Mouse (Mus musculus) spleen, adult 2 months (tissue): ENCODE results near the gene Fancd2. TPM values are rescaled to one million over a fixed set of nuclear protein-coding genes. Genes with fewer than 3 reads are reported as not detected.

ENCODE experiments used
- DNase-seq, 2 experiments: peaks; one replicate each; pipeline versions ENCODE4 v3.0.0 to v3.0.0-alpha.2; 2012 to 2021; ENCODE audit warnings: low spot score in 2 of 2, low read depth in 1 of 2
- H3K27ac ChIP-seq: fragments of 200-500 bp; 2 replicates; pipeline ENCODE4 v1.5.1; 2012; ENCODE audit warnings: low read length, inconsistent platforms; ENCODE audit not compliant: insufficient read depth
- H3K27me3 ChIP-seq: fragments of 200-500 bp; 2 replicates; pipeline ENCODE4 v1.6.1; 2012; ENCODE audit warnings: mild to moderate bottlenecking, moderate library complexity, low read length, inconsistent platforms; ENCODE audit not compliant: control insufficient read depth, insufficient read depth
- H3K36me3 ChIP-seq: fragments of 200-500 bp; 2 replicates; pipeline ENCODE4 v1.6.1; 2012; ENCODE audit warnings: mild to moderate bottlenecking, low read length, inconsistent platforms; ENCODE audit not compliant: control insufficient read depth, insufficient read depth
- H3K4me1 ChIP-seq: fragments of 200-500 bp; 2 replicates; pipeline ENCODE4 v1.6.1; 2011; ENCODE audit warnings: inconsistent platforms; ENCODE audit not compliant: control insufficient read depth, insufficient read depth, insufficient read length
- H3K4me3 ChIP-seq: fragments of 200-500 bp; 2 replicates; pipeline ENCODE4 v1.5.1; 2011; ENCODE audit warnings: mild to moderate bottlenecking, inconsistent platforms; ENCODE audit not compliant: insufficient read depth, insufficient read length; ENCODE audit errors: extremely low read depth
- CTCF ChIP-seq: fragments of 200-500 bp; IDR thresholded peaks from 2 replicates; pipeline ENCODE4 v1.5.1; 2011; ENCODE audit warnings: mild to moderate bottlenecking, inconsistent platforms; ENCODE audit not compliant: insufficient read depth, insufficient read length, insufficient replicate concordance; ENCODE audit errors: extremely low read depth
- POLR2A ChIP-seq: fragments of 200-500 bp; IDR thresholded peaks from 2 replicates; pipeline ENCODE4 v1.6.1; 2011; ENCODE audit warnings: low read depth, low read length, inconsistent platforms
- WGBS: fragments of 180-500 bp; shearing (Covaris S2); methylation state at CpG from one replicate; pipeline ENCODE4 v1.1.7; 2018; 5-methylcytosine and 5-hydroxymethylcytosine counted together
- polyA plus RNA-seq: library from polyadenylated mRNA; depleted of rRNA; stranded (reverse); fragments of >200 nt; gene quantifications from 2 replicates; pipeline ENCODE4 v1.2.3, GENCODE M21; 2012

Fancd2 gene
- polyA plus RNA-seq, 1 experiment, result 2.8 TPM

DNA sequence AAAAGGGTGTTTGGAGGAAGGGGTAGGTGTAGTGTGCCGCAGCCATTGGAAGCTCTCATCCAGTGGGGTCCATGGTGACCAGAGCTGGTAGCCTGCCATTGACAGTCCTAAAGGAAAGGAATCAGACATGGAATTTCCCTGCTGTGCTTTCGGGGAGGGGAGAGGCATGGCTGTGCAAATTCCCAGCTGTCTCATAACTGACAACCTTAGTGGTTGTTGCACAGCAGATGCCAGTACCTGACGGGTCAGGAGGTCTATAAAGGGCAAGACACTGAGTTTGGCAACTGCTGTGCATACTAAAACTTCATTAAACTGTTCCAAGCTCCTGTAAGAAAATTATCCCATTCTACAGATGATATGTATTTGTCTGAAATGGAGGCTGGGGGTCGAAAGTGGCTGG lies 66.5 kb downstream of the Fancd2 start:
- H3K4me3 ChIP-seq, result no peak overlapping the region
- TF ChIP-seq POLR2A (no peak), CTCF (no peak)

GRCm38 (mm10) chr6:113599833-113600232 lies 68.4 kb downstream of the Fancd2 start:
- Histone ChIP-seq H3K4me1 (no peaks in the 10 kb centered on the region), H3K27ac (no peak overlapping the region), H3K4me3 (no peak overlapping the region), H3K36me3 (no peaks in the 10 kb centered on the region), H3K27me3 (no peaks in the 10 kb centered on the region)
- TF ChIP-seq CTCF (no peak), POLR2A (no peak)
- 90% methylated on average over 5 of the region's 5 CpGs for WGBS
- no peak for DNase-seq

More for the DNA sequence above, 66.5 kb downstream of the Fancd2 start:
- H3K4me1 ChIP-seq, result no peaks in the 10 kb centered on the region
- H3K27ac ChIP-seq, result no peak overlapping the region
- no peaks in the 10 kb centered on the region for H3K36me3 ChIP-seq
- 89% methylated on average over 4 of the region's 4 CpGs for WGBS
- H3K27me3 ChIP-seq, result no peaks in the 10 kb centered on the region
- DNase-seq, result no peak

DNA sequence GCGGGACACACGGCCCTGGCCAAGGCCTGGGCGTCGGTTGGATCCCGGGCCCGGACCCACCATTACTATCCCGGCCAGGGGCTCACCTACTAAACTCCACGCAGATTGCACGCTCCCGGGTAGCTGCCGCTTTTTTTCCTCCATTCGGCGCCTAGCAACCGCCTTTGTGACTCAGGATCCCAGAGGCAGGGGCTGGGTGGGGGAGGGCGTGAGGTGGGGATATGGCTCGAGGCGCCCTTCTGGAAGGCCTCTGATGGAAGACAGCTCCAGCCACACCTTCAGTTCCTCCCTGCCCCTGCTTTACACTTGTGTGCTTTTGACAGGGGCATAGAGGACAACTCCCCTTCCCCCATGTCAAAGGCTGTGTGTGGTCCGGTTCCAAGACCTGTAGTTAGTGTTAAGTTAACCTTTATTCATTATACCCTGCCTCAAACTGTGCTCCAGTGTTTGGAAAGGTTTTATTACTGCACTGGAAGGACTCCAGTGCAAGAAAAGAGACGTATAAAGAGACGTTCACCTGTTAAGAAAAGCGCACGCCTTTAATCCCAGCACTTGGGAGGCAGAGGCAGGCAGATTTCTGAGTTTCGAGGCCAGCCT lies 69.2 kb downstream of the Fancd2 start, which contains the start of gene Fancd2os:
Fancd2os (minus strand) TSS at position 173 of the 597 bp plus-strand sequence.
- TF ChIP-seq CTCF (no peak), POLR2A (no peak)
- H3K27ac ChIP-seq, result no peak within 1 kb of the TSS
- WGBS, result 90% methylated on average over 23 of the region's 23 CpGs
- H3K27me3 ChIP-seq, result no peaks in the 10 kb centered on the region
- no peak for DNase-seq
- no peak within 1 kb of the TSS for H3K4me3 ChIP-seq
- no peaks in the 10 kb centered on the region for H3K36me3 ChIP-seq
- H3K4me1 ChIP-seq, result no peaks in the 10 kb centered on the region

DNA sequence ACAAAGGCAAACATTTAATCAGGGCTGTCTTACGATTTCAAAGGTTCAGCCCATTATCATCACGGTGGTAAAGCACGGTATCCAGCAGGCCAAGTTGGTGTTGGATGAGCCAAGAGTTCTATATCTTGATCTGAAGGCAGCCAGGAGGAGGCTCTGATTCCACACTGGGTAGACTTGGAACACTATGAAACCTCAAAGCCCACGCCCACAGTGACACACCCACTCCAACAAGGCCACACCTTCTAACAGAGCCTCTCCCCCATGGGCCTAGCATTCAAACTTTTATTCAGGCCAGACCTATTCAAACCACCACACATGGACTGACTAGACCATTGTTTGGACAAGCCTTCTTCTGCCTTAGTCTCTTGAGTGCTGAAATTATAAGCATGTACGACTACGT lies 71.3 kb downstream of the Fancd2 start:
- TF ChIP-seq POLR2A, result no peak
- no peak for TF ChIP-seq CTCF
- H3K4me3 ChIP-seq, result no peak overlapping the region
- 85% methylated on average over 6 of the region's 6 CpGs for WGBS
- H3K27ac ChIP-seq, result no peak overlapping the region
- H3K36me3 ChIP-seq, result no peaks in the 10 kb centered on the region
- no peaks in the 10 kb centered on the region for H3K27me3 ChIP-seq
- H3K4me1 ChIP-seq, result peaks cover 4% of the 10 kb centered on the region; the same call in 1 of the 2 replicates
- no peak for DNase-seq

DNA sequence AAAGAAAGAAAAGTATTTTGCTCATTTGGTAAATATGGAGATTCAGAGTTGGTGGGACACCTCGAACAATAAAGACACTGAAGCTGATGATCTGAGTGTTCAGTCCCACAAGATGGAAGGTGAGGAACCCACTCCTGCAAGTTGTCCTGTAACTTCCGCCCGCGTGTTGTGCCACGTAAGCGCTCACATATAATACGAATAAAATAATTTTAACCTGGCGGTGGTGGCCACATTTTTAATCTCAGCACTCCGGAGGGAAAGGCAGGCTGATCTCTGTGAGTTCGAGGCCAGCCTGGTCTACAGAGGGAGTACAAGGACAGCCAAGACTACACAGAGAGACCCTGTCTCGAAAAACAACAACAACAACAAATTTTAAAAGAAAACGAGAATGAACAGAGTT lies 72.5 kb downstream of the Fancd2 start:
- WGBS, result 73% methylated on average over 12 of the region's 12 CpGs
- no peaks in the 10 kb centered on the region for H3K27me3 ChIP-seq
- TF ChIP-seq CTCF (no peak), POLR2A (no peak)
- no peak for DNase-seq
- H3K4me3 ChIP-seq, result peak overlapping the region; percentile 96; the same call in 1 of the 2 replicates
- peaks cover 4% of the 10 kb centered on the region; the same call in 1 of the 2 replicates for H3K4me1 ChIP-seq
- H3K27ac ChIP-seq, result no peak overlapping the region; the same call in 1 of the 2 replicates
- H3K36me3 ChIP-seq, result no peaks in the 10 kb centered on the region

DNA sequence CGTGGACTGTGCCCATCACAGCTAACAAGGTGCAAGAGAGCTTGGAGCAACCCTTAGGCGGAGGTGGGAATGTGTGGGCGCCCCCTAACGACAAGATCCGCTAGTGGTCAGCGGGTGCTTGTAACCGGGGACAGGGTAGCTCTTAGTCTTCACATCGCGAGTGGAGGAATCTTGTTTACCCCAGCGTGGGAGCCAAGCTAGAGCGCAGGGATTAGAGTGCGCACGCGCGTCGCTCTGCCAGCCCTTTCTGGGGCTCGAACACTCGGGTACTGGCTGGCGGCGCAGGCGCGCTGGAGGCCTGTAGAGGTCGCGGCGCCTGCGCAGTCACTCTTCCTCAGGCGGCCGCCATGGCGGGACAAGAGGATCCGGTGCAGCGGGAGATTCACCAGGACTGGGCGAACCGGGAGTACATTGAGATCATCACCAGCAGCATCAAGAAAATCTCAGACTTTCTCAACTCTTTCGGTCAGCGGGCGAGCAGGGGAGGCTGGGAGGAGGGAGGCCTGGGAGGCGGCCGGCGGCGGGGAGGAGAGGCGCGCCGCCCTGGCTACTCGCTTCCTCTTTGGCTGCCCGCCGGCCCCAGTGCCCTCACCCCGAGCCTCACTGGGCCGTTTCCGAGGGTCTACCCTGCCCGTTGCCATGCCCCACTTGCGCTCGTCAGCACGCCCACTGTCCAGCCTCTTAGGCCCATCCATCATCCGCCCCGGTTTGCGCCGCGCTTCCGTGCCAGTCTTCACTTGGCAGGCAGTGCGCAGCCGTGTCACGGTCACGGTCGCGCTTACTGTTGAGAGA lies 73.1 kb downstream of the Fancd2 start, which contains the start of gene Brk1:
Brk1 (plus strand) TSS at position 341 of the 792 bp plus-strand sequence.
- Histone ChIP-seq H3K4me1 (peaks cover 4% of the 10 kb centered on the region; the same call in 1 of the 2 replicates), H3K36me3 (no peaks in the 10 kb centered on the region), H3K27me3 (no peaks in the 10 kb centered on the region), H3K4me3 (peak within 1 kb of the TSS; percentile 96), H3K27ac (peak within 1 kb of the TSS; percentile 78)
- WGBS, result under 1% methylated on average over 63 of the region's 65 CpGs
- peak; percentile 71 to 81 for DNase-seq
- TF ChIP-seq POLR2A (peak; percentile 67), CTCF (peak; percentile 22; the same call in 1 of the 2 replicates)
